Mouse (Mus musculus): ENCODE results near the gene Ciapin1.

Gene Ciapin1

GRCm38 (mm10) chr8:94837662-94838574, at the start of gene Ciapin1, which contains the start of gene Coq9:
Gene Ciapin1, minus strand, starts transcription at chr8:94838358.
Gene Coq9, plus strand, starts transcription at chr8:94838321.
- DNase-seq (ENCODE audit: low spot score) = peak; percentile 96

- DNase-seq (ENCODE audit: low spot score) = no peak
Observed at GRCm38 (mm10) chr8:94880742-94881141, 42.6 kb upstream of the Ciapin1 start.

GRCm38 (mm10) chr8:94876820-94877219, 38.7 kb upstream of the Ciapin1 start:
- no peak for DNase-seq (ENCODE audit: low spot score)

- DNase-seq (ENCODE audit: low spot score) = peak; percentile 84
Observed at GRCm38 (mm10) chr8:94876197-94876730, 38.1 kb upstream of the Ciapin1 start, which contains the start of gene Dok4. Gene Dok4, minus strand, starts transcription at chr8:94876330.

GRCm38 (mm10) chr8:94875871-94876150, 37.7 kb upstream of the Ciapin1 start:
- peak; percentile 29 for DNase-seq (ENCODE audit: low spot score)

GRCm38 (mm10) chr8:94875096-94875870, 37.1 kb upstream of the Ciapin1 start:
- peak; percentile 19 for DNase-seq (ENCODE audit: low spot score)

GRCm38 (mm10) chr8:94874358-94874757, 36.2 kb upstream of the Ciapin1 start:
- DNase-seq (ENCODE audit: low spot score) = peak; percentile 84

- DNase-seq (ENCODE audit: low spot score) = no peak
Observed at GRCm38 (mm10) chr8:94872576-94872975, 34.4 kb upstream of the Ciapin1 start.

- DNase-seq (ENCODE audit: low spot score) = peak; percentile 38
Observed at GRCm38 (mm10) chr8:94872156-94872555, 34.0 kb upstream of the Ciapin1 start.

- DNase-seq (ENCODE audit: low spot score) = peak; percentile 72
Observed at GRCm38 (mm10) chr8:94871108-94871894, 33.1 kb upstream of the Ciapin1 start.

GRCm38 (mm10) chr8:94870474-94871107, 32.4 kb upstream of the Ciapin1 start:
- peak; percentile 26 for DNase-seq (ENCODE audit: low spot score)

- no peak for DNase-seq (ENCODE audit: low spot score)
Observed at GRCm38 (mm10) chr8:94870003-94870402, 31.8 kb upstream of the Ciapin1 start.

GRCm38 (mm10) chr8:94869146-94869545, 31.0 kb upstream of the Ciapin1 start:
- no peak for DNase-seq (ENCODE audit: low spot score)

- no peak for DNase-seq (ENCODE audit: low spot score)
Observed at GRCm38 (mm10) chr8:94866921-94867320, 28.8 kb upstream of the Ciapin1 start.

- DNase-seq (ENCODE audit: low spot score) = no peak
Observed at GRCm38 (mm10) chr8:94865292-94865691, 27.1 kb upstream of the Ciapin1 start.

GRCm38 (mm10) chr8:94863897-94864673, 25.9 kb upstream of the Ciapin1 start:
- no peak for DNase-seq (ENCODE audit: low spot score)

- DNase-seq (ENCODE audit: low spot score) = no peak
Observed at GRCm38 (mm10) chr8:94862487-94863220, 24.5 kb upstream of the Ciapin1 start.

- DNase-seq (ENCODE audit: low spot score) = peak; percentile 86
Observed at GRCm38 (mm10) chr8:94861352-94861910, 23.3 kb upstream of the Ciapin1 start.

GRCm38 (mm10) chr8:94857346-94858173, 19.4 kb upstream of the Ciapin1 start, which contains the start of gene Polr2c:
Gene Polr2c, plus strand, starts transcription at chr8:94857450.
- DNase-seq (ENCODE audit: low spot score) = peak; percentile 97
